Mouse (Mus musculus) kidney, postnatal 14 days (tissue): Measurements from ENCODE around the gene N4bp2l2.

Experiments
- DNase-seq: peaks from one replicate; pipeline ENCODE4 v3.0.0; 2022; ENCODE audit warnings: mixed read lengths

Gene N4bp2l2

DNA sequence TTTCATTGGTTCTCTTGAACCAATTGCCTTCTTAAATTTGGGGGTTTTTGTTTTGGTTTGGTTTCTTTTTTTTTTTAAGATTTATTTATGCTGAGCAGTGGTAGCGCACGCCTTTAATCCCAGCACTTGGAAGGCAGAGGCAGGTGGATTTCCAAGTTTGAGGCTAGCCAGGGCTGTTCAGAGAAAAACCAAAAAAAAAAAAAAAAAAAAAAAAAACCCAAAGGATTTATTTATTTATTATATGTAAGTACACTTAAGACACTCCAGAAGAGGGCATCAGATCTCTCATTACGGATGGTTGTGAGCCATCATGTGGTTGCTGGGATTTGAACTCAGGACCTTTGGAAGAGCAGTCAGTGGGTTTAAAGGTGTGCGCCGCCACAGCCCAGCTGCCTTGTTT is 105.1 kb downstream of the N4bp2l2 start:
- no peak for DNase-seq

GRCm38 (mm10) chr5:150559519-150560103 is 106.4 kb downstream of the N4bp2l2 start:
- DNase-seq, result no peak
